Mouse (Mus musculus) bone marrow macrophage, adult 2 months (primary cell): ENCODE measurements around the gene Sgo1.

ENCODE experiments used
- CTCF ChIP-seq: IDR thresholded peaks from 2 replicates; pipeline ENCODE4 v1.5.1; 2012; ENCODE audit warnings: low read depth, mild to moderate bottlenecking, low read length, moderate library complexity
- POLR2A ChIP-seq: IDR thresholded peaks from 2 replicates; pipeline ENCODE4 v1.6.1; 2012; ENCODE audit warnings: mild to moderate bottlenecking, low read depth, low read length, borderline replicate concordance

GRCm38 (mm10) chr17:53627497-53627896 lies 61.6 kb downstream of the Sgo1 start:
- no peak for TF ChIP-seq POLR2A
- TF ChIP-seq CTCF = no peak
